Mouse (Mus musculus) retina, embryonic 14.5 days (tissue): ENCODE data around the gene Klrg1.

Experiments used
- DNase-seq: peaks from one replicate; pipeline ENCODE4 v3.0.0-alpha.2; 2015; ENCODE audit warnings: low spot score

Gene Klrg1

GRCm38 (mm10) chr6:122282782-122283181 lies at the start of gene Klrg1:
Gene Klrg1, minus strand, starts transcription at chr6:122282882.
- DNase-seq, result no peak

GRCm38 (mm10) chr6:122325361-122325975 lies 42.8 kb upstream of the Klrg1 start:
- no peak for DNase-seq

- DNase-seq, result no peak
Measured at GRCm38 (mm10) chr6:122318726-122319125, 36.0 kb upstream of the Klrg1 start.

GRCm38 (mm10) chr6:122310187-122310820 lies 27.6 kb upstream of the Klrg1 start:
- no peak for DNase-seq

GRCm38 (mm10) chr6:122309446-122309960 lies 26.8 kb upstream of the Klrg1 start:
- no peak for DNase-seq

GRCm38 (mm10) chr6:122308505-122309393 lies 26.1 kb upstream of the Klrg1 start, which contains the start of gene M6pr:
Gene M6pr, plus strand, starts transcription at chr6:122308720.
- DNase-seq, result peak; percentile 96

- DNase-seq, result no peak
Measured at GRCm38 (mm10) chr6:122308136-122308504, 25.4 kb upstream of the Klrg1 start.

- DNase-seq, result no peak
Measured at GRCm38 (mm10) chr6:122306707-122307106, 24.0 kb upstream of the Klrg1 start.

- DNase-seq, result no peak
Measured at GRCm38 (mm10) chr6:122304790-122305555, 22.3 kb upstream of the Klrg1 start.

- DNase-seq, result peak; percentile 86
Measured at GRCm38 (mm10) chr6:122304355-122304754, 21.7 kb upstream of the Klrg1 start.

- DNase-seq, result no peak
Measured at GRCm38 (mm10) chr6:122303526-122303925, 20.8 kb upstream of the Klrg1 start.

- DNase-seq, result no peak
Measured at GRCm38 (mm10) chr6:122302661-122303060, 20.0 kb upstream of the Klrg1 start.

- DNase-seq, result no peak
Measured at GRCm38 (mm10) chr6:122302121-122302520, 19.4 kb upstream of the Klrg1 start.

GRCm38 (mm10) chr6:122299621-122300133 lies 17.0 kb upstream of the Klrg1 start:
- DNase-seq, result no peak

- no peak for DNase-seq
Measured at GRCm38 (mm10) chr6:122298223-122298609, 15.5 kb upstream of the Klrg1 start.

GRCm38 (mm10) chr6:122297279-122298222 lies 14.9 kb upstream of the Klrg1 start:
- peak; percentile 68 for DNase-seq

- DNase-seq, result peak; percentile 40
Measured at GRCm38 (mm10) chr6:122296918-122297278, 14.2 kb upstream of the Klrg1 start.

GRCm38 (mm10) chr6:122295242-122295641 lies 12.6 kb upstream of the Klrg1 start:
- DNase-seq, result no peak

GRCm38 (mm10) chr6:122294290-122294689 lies 11.6 kb upstream of the Klrg1 start:
- DNase-seq, result no peak

GRCm38 (mm10) chr6:122293796-122294195 lies 11.1 kb upstream of the Klrg1 start:
- DNase-seq, result no peak

- no peak for DNase-seq
Measured at GRCm38 (mm10) chr6:122293121-122293520, 10.4 kb upstream of the Klrg1 start.
